Mouse (Mus musculus) lung, postnatal 36 days (tissue): ENCODE measurements at regions not wholly inside any gene's neighbourhood (a gene's known extent, or its start where the extent isn't known, plus 50 kb on each side); places are given as distances from the start of the nearest gene placed in this dataset.

Experiments
- DNase-seq: peaks from one replicate; pipeline ENCODE4 v3.0.0; 2022; ENCODE audit warnings: mixed read lengths

DNA sequence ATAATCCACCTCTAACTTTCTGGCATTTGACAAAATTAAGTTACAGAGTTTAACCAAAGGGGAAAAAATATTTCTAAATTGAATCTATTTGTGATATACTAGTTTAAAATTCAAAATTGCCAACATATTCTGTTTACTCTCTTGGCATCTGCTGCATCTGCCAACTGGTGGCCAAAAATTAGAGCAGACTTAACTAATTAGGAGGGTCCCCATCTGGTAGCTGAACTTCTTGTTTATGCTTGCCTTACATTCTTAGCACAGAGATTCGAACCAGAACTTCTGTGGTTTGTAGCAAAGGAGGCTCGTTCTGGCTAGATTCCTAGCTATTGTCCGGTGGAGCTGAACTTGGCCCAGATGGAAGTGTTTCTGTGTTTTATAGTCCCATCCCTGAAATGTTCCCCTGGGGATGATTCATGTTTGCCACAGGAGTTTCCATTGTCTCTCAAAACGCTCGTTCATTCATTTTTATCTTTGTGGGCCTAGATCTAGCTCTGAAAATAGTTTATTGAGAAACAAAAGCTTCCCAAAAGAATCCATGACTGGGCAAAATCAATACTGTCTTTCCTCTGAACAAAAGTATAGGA is 3461.5 kb upstream of the Gm7489 start:
- no peak for DNase-seq

DNA sequence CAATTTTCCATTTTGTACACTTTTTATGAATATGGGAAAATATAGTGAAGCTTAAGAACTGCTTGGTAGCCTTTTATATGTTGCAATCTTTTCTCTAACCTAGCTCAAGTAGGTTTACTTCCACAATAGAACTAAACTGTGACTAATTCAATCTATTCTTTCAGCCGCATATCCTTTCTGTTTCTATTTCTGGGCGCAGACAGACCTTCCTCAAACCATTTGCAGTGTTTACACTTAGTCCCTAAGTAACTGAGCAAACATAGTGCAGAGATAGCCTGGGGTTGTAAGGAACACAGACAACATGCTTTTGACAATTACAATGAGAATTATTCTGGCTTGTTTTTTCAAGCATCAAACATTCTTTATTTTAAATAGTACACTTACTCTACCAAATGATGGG is 3435.1 kb upstream of the Gm7489 start:
- DNase-seq, result peak; percentile 17

DNA sequence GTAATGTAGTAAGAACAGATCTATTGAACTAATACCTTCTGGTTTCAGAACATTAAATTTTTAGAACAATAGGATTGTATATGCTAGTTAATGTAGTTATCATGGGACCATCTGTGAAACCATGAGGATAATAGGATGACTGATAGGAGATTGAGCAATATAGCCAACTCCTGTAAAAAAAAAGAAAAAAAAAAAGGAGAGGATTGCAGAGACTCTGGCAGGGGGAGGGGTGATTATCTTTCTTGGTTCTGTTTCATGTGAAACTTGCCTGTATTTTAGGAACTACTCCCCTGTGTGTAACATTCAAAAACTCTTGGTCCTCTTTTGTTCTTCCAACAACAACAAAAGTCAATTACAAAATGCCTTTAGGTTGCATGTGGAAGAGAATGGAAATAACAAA is 3412.1 kb upstream of the Gm7489 start:
- no peak for DNase-seq

- DNase-seq, result no peak
Measured at GRCm38 (mm10) chr15:50498716-50499115, 3386.0 kb upstream of the Gm7489 start.

DNA sequence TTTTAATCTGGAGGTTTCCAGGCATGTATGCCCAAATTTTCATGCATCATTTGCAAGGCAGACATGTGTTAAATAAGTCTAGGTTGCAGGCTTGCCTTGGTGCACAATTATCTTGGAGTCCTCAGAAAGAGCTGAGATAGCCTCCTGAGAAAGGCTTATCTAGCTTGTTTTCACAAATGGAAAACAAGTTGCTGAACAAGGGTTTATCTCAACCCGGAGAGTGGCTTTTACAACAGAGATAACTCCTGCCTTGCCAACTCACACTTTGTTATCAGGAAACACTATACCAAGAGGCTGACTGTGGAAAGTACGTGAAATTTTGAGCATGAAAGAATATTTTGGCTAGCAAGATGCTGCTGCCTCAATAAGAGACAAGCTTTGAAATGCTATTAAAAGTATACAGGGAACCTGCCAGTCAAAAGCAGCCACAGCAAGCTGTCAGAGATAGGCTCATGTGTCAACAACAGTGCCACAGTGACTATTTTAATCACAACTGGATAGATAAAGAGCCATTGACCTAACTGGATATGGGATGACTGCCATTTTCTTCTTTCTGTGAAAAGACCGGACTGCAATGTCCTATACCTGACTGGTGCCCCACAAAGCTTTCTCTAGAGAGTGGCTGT is 3376.6 kb upstream of the Gm7489 start:
- DNase-seq, result no peak

DNA sequence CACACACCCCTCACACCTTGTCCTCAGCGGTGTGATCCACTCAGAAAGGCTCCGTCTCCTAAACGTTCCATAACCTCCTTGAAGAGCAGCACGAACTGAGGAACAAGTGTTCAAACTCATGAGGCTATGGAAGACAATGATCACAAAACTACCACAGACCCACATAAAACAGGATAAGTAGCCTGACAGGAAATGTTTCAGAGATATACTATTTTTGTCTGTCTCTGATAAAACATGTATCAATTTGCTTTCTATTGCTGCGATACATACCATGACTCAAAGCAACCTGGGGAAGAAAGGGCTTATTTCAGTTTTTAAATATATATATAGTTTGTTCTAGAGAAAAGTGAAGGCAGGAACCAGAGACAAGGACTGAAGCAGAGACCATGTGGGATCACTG is 3371.7 kb upstream of the Gm7489 start:
- DNase-seq, result no peak

DNA sequence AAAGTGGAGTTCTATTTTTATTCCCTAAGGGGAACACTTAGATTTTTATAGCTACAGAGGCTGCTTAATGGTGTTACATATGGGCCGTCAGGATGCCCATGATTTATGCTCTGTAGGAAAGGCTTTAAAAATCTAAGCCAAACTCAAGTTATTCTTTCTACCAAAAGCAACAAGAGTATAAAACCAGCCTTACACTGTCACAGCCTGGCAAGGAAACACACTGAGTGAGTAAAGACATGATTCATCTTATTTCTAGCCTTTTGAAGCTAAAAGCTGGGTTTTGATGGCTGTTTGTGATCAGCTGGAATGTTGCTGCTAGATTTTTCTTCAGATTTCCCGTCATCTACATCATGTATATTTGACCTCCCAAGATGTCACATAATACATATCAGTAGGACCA is 3359.9 kb upstream of the Gm7489 start:
- no peak for DNase-seq

DNA sequence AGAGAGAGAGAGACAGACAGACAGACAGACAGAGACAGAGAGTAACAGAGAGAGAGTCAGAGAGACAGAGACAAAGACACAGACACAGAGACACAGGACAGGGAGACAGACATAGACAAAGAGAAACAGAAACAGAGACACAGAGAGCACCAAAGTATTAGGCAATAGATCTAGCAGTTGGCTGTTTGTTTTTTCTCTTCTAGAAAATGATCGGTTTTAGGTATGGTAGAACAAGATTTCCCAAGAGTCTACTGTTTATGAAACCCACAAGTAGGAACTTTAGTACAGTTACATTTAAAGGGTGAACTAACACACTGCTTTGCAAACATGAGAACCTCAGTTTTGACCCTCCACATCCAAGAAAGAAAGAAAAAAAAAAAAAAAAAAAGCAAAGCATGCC is 3350.2 kb upstream of the Gm7489 start:
- no peak for DNase-seq

DNA sequence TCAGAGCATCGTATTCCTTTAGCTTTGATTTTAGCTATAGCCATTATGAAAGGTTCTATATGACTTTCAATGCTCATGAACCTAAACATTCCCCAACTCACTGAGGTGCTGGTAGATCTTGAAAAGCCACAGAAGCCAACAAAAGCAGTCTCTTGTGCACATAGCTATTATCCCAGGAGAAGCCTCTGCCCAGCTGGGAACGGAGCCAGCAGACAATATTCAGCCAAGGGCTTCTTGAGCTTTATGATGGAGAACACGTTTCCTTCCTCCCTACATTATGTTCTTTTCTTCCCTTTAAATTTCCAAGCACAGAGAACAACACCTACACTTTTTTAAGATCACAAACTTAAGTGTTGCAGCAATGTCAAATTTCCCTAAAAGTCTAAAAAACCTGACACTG is 3321.1 kb upstream of the Gm7489 start:
- DNase-seq, result no peak

DNA sequence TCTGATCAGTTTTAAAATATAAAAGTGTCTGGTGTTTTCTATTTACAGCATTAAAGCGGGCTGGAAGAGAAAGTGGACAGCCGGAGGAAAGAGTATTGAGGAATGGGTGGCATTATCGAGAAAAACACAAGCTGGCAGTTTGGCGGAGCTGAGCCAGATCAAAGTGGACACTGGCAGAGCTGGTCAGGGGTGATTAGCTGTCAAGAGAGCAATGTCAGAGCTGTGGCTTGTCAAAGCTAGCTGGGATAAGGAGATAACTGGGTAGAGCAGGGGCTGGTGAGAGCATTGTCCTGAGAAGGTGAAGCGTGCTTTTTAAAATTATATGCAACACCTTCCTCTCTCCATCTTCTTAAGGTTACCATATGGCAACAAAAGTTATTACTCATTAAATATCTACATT is 3303.9 kb upstream of the Gm7489 start:
- no peak for DNase-seq

DNA sequence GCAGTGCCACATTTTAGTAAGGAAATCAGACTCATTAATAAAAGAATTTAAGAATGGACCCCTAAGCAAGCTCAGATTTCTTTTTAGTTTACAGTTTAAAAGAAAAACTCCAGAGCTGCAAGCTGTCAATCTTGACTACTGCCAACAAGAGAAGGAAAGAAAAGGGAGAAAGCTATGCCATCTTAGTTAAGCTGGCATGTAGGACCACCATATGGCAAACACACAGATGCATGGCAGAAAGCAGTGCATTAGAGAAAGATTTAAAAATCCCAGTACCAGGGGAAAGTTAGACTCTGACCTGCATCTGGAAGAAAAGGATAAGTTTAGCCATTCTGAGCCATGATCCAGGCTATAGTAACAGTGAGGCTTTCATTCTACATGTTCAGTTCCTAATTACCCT is 3300.8 kb upstream of the Gm7489 start:
- no peak for DNase-seq

GRCm38 (mm10) chr15:50585496-50585895 is 3299.2 kb upstream of the Gm7489 start:
- DNase-seq, result no peak
